Comparison of ENCODE assay signal across 8 mouse cellular contexts in genomic region chr8:114770856-114771776, GRCm38 (mm10).
DNase-seq lines count a peak whose midpoint lies in the region; ATAC-seq and TF ChIP-seq lines count a peak whose summit lies in the region.

No protein-coding gene starts in this region.

- peak; percentile 62 to 76 for DNase-seq in heart, adult 2 months
- DNase-seq in cerebellum, adult 2 months: peak; percentile 78
- DNase-seq in gastrocnemius, postnatal 10 days: peak; percentile 83
- peak; percentile 44 to 63 for DNase-seq in kidney, adult 8-10 months
- DNase-seq in left cerebral cortex, postnatal 4 days: peak; percentile 81

- no peaks in the 10 kb centered on the region for H3K36me3 ChIP-seq in heart, adult 2 months (ENCODE audit: control insufficient read depth, insufficient read depth, low read length)
- no peaks in the 10 kb centered on the region for H3K36me3 ChIP-seq in heart, embryonic 11.5 days (ENCODE audit: control insufficient read depth, insufficient read depth, low read length)
- H3K36me3 ChIP-seq in neural tube, embryonic 13.5 days: no peaks in the 10 kb centered on the region
- H3K36me3 ChIP-seq in testis, adult 2 months (ENCODE audit: control insufficient read depth, insufficient read depth, low read length): no peaks in the 10 kb centered on the region

- H3K27me3 ChIP-seq in heart, adult 2 months (ENCODE audit: control insufficient read depth, insufficient read depth, low read length): no peaks in the 10 kb centered on the region
- H3K27me3 ChIP-seq in heart, embryonic 11.5 days (ENCODE audit: control insufficient read depth, insufficient read depth, low read length): no peaks in the 10 kb centered on the region
- no peaks in the 10 kb centered on the region for H3K27me3 ChIP-seq in cerebellum, adult 2 months (ENCODE audit: control insufficient read depth, insufficient read depth, low read length)
- no peaks in the 10 kb centered on the region for H3K27me3 ChIP-seq in neural tube, embryonic 13.5 days
- no peaks in the 10 kb centered on the region for H3K27me3 ChIP-seq in testis, adult 2 months (ENCODE audit: control insufficient read depth, insufficient read depth, low read length)

- ATAC-seq in heart, embryonic 11.5 days (replicated peaks; ENCODE audit: insufficient number of reproducible peaks, low FRiP score, low TSS enrichment): no peak
- ATAC-seq in neural tube, embryonic 13.5 days (ENCODE audit: low read depth): no peak

- peaks cover 4% of the 10 kb centered on the region for H3K4me1 ChIP-seq in heart, adult 2 months (ENCODE audit: control insufficient read depth, insufficient read depth, low read length)
- H3K4me1 ChIP-seq in heart, embryonic 11.5 days (ENCODE audit: control insufficient read depth, insufficient read depth, low read length): peaks cover 19% of the 10 kb centered on the region
- peaks cover 22% of the 10 kb centered on the region for H3K4me1 ChIP-seq in cerebellum, adult 2 months (ENCODE audit: control insufficient read depth, insufficient read depth, low read length)
- H3K4me1 ChIP-seq in neural tube, embryonic 13.5 days (replicated peaks): peaks cover 54% of the 10 kb centered on the region
- peaks cover 3% of the 10 kb centered on the region; the same call in 1 of the 2 replicates for H3K4me1 ChIP-seq in testis, adult 2 months (ENCODE audit: control insufficient read depth, insufficient read depth, low read length)

- H3K9ac ChIP-seq in heart, adult 2 months (ENCODE audit: low read depth, low read length): no peak overlapping the region
- H3K9ac ChIP-seq in heart, embryonic 11.5 days (ENCODE audit: low read depth, low read length): no peak overlapping the region
- H3K9ac ChIP-seq in neural tube, embryonic 13.5 days: 0 out of 2 replicates have a peak overlapping the region, but pooled peaks have one; percentile 13

- no peak for TF ChIP-seq POLR2A in heart, adult 2 months (IDR thresholded peaks at IDR 0.05; ENCODE audit: insufficient read depth, low read depth, low read length)
- TF ChIP-seq POLR2A in cerebellum, adult 2 months (IDR thresholded peaks at IDR 0.05; ENCODE audit: borderline replicate concordance, insufficient read depth, low read length): no peak
- no peak for TF ChIP-seq POLR2A in testis, adult 2 months (IDR thresholded peaks at IDR 0.05; ENCODE audit: control insufficient read depth, low read depth, low read length)

- no peak overlapping the region for H3K4me2 ChIP-seq in heart, embryonic 11.5 days
- peak overlapping the region; percentile 49 for H3K4me2 ChIP-seq in neural tube, embryonic 13.5 days

- no peaks in the 10 kb centered on the region for H3K79me2 ChIP-seq in heart, adult 2 months (replicated peaks; ENCODE audit: control insufficient read depth, insufficient read depth, low read length)

- intact Hi-C loops in heart, adult 2 months (cut with DNase I): loop anchor here (1.0 to 5.0 kb wide), 3 partner anchors 200 to 319 kb away; no protein-coding TSS in a partner anchor
- intact Hi-C loops in left cerebral cortex, postnatal 4 days (cut with DNase I): loop anchor here (2.0 kb wide), 1 partner anchor 318 kb away; no protein-coding TSS in a partner anchor

- 0 out of 2 replicates have a peak, but pooled peaks have one; percentile 29 for TF ChIP-seq EP300 in heart, adult 2 months (IDR thresholded peaks at IDR 0.05; ENCODE audit: insufficient read depth, low read depth, low read length)

- no peak overlapping the region for H3K27ac ChIP-seq in heart, adult 2 months
- no peak overlapping the region for H3K27ac ChIP-seq in heart, embryonic 11.5 days (ENCODE audit: low read depth, low read length)
- no peak overlapping the region for H3K27ac ChIP-seq in cerebellum, adult 2 months (ENCODE audit: insufficient read depth, low read length)
- H3K27ac ChIP-seq in neural tube, embryonic 13.5 days (replicated peaks): no peak overlapping the region
- no peak overlapping the region for H3K27ac ChIP-seq in testis, adult 2 months (ENCODE audit: control insufficient read depth, insufficient read depth, low read depth, low read length)

- no peaks in the 10 kb centered on the region for H3K9me3 ChIP-seq in heart, embryonic 11.5 days (replicated peaks; ENCODE audit: control insufficient read depth, low read length)
- H3K9me3 ChIP-seq in neural tube, embryonic 13.5 days: no peaks in the 10 kb centered on the region

- no peak; the same call in 1 of the 2 replicates for TF ChIP-seq CTCF in heart, adult 2 months (IDR thresholded peaks at IDR 0.05)
- TF ChIP-seq CTCF in cerebellum, adult 2 months (IDR thresholded peaks at IDR 0.05; ENCODE audit: borderline replicate concordance, insufficient read depth, low read depth, low read length): peak; percentile 72
- no peak for TF ChIP-seq CTCF in testis, adult 2 months (IDR thresholded peaks at IDR 0.05; ENCODE audit: control insufficient read depth, insufficient read depth, insufficient replicate concordance, low read depth, low read length)

- no peak overlapping the region for H3K4me3 ChIP-seq in heart, adult 2 months
- H3K4me3 ChIP-seq in heart, embryonic 11.5 days (ENCODE audit: low read depth, low read length): no peak overlapping the region
- no peak overlapping the region for H3K4me3 ChIP-seq in cerebellum, adult 2 months (replicated peaks; ENCODE audit: insufficient read depth, low read depth, low read length)
- H3K4me3 ChIP-seq in neural tube, embryonic 13.5 days: 0 out of 2 replicates have a peak overlapping the region, but pooled peaks have one; percentile 15
- peak overlapping the region; percentile 9 for H3K4me3 ChIP-seq in testis, adult 2 months (ENCODE audit: control insufficient read depth, low read depth, low read length)

- 60% methylated on average over 31 of the region's 31 CpGs for WGBS in heart, adult 2 months
- WGBS in heart, embryonic 11.5 days (ENCODE audit: insufficient replicate concordance): 52% methylated on average over 31 of the region's 31 CpGs
- WGBS in cerebellum, adult 2 months: 66% methylated on average over 31 of the region's 31 CpGs
- 25% methylated on average over 31 of the region's 31 CpGs for WGBS in neural tube, embryonic 13.5 days

Comparison
In these comparisons a context has a peak if more than half of its experiments do, and no peak if none do; other contexts are left out.
1. H3K4me3 ChIP-seq: peak in neural tube, embryonic 13.5 days (single experiment) and testis, adult 2 months (single experiment); none in heart, adult 2 months (single experiment), heart, embryonic 11.5 days (single experiment) and cerebellum, adult 2 months (single experiment).
2. Peak in every context shown above with its lines, with median percentiles within 50 percentile points of each other: DNase-seq.